Mouse (Mus musculus) midbrain, postnatal 0 days (tissue): ENCODE measurements around the gene Ppfibp1. TPM values are rescaled to one million over a fixed set of nuclear protein-coding genes. Genes with fewer than 3 reads are reported as not detected.
A peak's percentile ranks its signal among the peaks of the same experiment; 100 is the strongest.

Experiments
- ATAC-seq: fragments of 200-750 bp; cut with Nextera tagmentation; 2 replicates; pipeline ENCODE4 v1.8.0; 2017; ENCODE audit warnings: moderate number of reproducible peaks, mild to moderate bottlenecking, moderate TSS enrichment, moderate library complexity; ENCODE audit not compliant: low FRiP score
- DNase-seq: peaks from one replicate; pipeline ENCODE4 v3.0.0-alpha.2; 2015; ENCODE audit warnings: low spot score
- H3K27ac ChIP-seq: fragments of 300-500 bp; sonication (generic); 2 replicates; pipeline ENCODE4 v1.5.1; 2014; ENCODE audit warnings: low read depth, mild to moderate bottlenecking, low read length, mixed read lengths
- H3K27me3 ChIP-seq: fragments of 300-500 bp; sonication (generic); 2 replicates; pipeline ENCODE4 v1.6.1; 2014; ENCODE audit warnings: low read length, control low read depth, mixed read lengths; ENCODE audit not compliant: insufficient read depth
- H3K36me3 ChIP-seq: fragments of 300-500 bp; sonication (generic); 2 replicates; pipeline ENCODE4 v1.6.1; 2014; ENCODE audit warnings: low read length, control low read depth, mixed read lengths; ENCODE audit not compliant: insufficient read depth
- H3K4me1 ChIP-seq: fragments of 300-500 bp; sonication (generic); 2 replicates; pipeline ENCODE4 v1.6.1; 2014; ENCODE audit warnings: mild to moderate bottlenecking, control low read depth, antibody characterized with exemption, low read length, mixed read lengths; ENCODE audit not compliant: insufficient read depth
- H3K4me2 ChIP-seq: fragments of 300-500 bp; sonication (generic); 2 replicates; pipeline ENCODE4 v1.6.1; 2014; ENCODE audit warnings: low read depth, mild to moderate bottlenecking, low read length, mixed read lengths; ENCODE audit not compliant: poor library complexity, severe bottlenecking
- H3K4me3 ChIP-seq: fragments of 300-500 bp; sonication (generic); 2 replicates; pipeline ENCODE4 v1.5.1; 2014; ENCODE audit warnings: low read depth, mild to moderate bottlenecking, low read length, moderate library complexity
- H3K9ac ChIP-seq: fragments of 300-500 bp; sonication (generic); replicated peaks from 2 replicates; pipeline ENCODE4 v1.6.1; 2014; ENCODE audit warnings: mild to moderate bottlenecking, low read length, moderate library complexity, mixed read lengths; ENCODE audit not compliant: poor library complexity, severe bottlenecking
- H3K9me3 ChIP-seq: fragments of 300-500 bp; sonication (generic); 2 replicates; pipeline ENCODE4 v1.6.1; 2016; ENCODE audit warnings: low read length, control low read depth
- CTCF ChIP-seq: IDR thresholded peaks from 2 replicates; pipeline ENCODE4 v1.5.1; 2016; ENCODE audit warnings: antibody characterized with exemption, mild to moderate bottlenecking
- WGBS: fragments of 180-500 bp; shearing (Covaris S2); extraction: QIAGEN DNeasy Blood & Tissue Kit; methylation state at CpG from one replicate; pipeline ENCODE4 v1.1.7; 2014; 5-methylcytosine and 5-hydroxymethylcytosine counted together
- polyA plus RNA-seq: library from polyadenylated mRNA; unstranded; fragments of >200 nt; fragmentation: Nextera tagmentation; extraction: Ambion mirVana; gene quantifications from 2 replicates; pipeline ENCODE4 v1.2.1, GENCODE M21; 2015
- total RNA-seq: library from RNA; depleted of rRNA; stranded (reverse); fragments of >200 nt; gene quantifications from 2 replicates; pipeline ENCODE4 v1.2.3, GENCODE M21; 2014

The Ppfibp1 gene
- total and polyA plus RNA-seq, 2 experiments from 2014 or later, result 23.7 to 25.4 TPM

DNA sequence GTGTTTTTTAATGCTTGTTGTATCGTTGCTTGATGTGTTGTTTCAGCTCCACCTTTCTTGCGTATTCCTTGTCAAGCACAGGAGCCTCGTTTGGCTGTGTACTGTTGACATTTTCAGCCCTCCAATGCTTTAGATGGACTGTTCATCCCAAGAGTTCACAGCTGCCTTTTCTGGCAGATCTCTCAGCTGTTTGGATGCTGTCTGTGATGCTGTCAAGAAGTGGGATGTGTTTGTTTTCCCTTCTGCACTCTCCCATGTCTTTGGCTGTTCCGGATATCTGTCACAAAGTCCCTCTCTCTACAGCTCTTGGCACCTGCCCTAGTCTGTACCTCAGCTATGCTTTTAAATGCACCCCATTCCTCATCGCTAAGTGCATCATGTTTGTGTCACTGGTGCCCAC is 72.7 kb downstream of the Ppfibp1 start:
- WGBS, result 76% methylated on average over 5 of the region's 5 CpGs
- no peak for DNase-seq

DNA sequence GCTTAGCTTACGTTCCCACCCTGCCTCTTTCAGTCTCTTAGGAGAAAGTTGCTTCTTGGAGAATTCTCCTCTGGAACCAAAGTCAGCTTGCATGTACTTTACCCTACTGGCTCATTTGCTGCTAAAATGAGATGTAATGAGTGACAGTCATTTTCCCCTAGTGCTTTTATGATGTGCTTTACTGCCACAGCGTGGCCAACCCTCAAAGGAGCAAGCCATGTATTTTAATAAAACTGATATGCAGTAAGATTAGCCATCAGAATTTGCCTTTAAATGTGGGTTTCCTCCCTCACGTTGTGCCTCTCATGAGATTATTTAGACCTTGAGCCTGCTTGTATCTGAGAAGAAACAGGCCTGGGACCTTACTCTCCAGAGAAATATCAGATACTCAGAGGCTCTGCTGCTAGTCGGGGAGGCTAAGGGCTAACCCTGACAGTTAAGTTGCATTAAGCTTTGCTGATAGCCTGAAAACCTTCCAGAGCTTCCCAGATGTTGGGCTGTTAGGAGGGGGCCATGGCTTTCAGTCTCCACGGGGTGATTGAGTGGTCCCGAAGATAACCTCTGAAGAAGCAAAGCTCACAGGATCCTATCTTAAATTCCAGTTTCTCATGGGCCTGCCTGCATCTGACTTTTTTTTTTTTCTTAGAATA is 73.7 kb downstream of the Ppfibp1 start:
- H3K4me1 ChIP-seq, result peaks cover 4% of the 10 kb centered on the region; the same call in 1 of the 2 replicates
- no peaks in the 10 kb centered on the region for H3K36me3 ChIP-seq
- no peak overlapping the region for H3K4me2 ChIP-seq
- no peak overlapping the region for H3K4me3 ChIP-seq
- H3K9me3 ChIP-seq, result no peaks in the 10 kb centered on the region
- ATAC-seq (no peak), DNase-seq (peak; percentile 22)
- H3K27ac ChIP-seq, result no peak overlapping the region
- no peak overlapping the region for H3K9ac ChIP-seq
- WGBS, result 67% methylated on average over 6 of the region's 6 CpGs
- peak; percentile 66 for TF ChIP-seq CTCF
- H3K27me3 ChIP-seq, result no peaks in the 10 kb centered on the region

More for the DNA sequence above, 72.7 kb downstream of the Ppfibp1 start:
- no peak overlapping the region for H3K4me3 ChIP-seq
- H3K9ac ChIP-seq, result no peak overlapping the region
- no peak for TF ChIP-seq CTCF
- no peaks in the 10 kb centered on the region for H3K27me3 ChIP-seq
- peaks cover 4% of the 10 kb centered on the region; the same call in 1 of the 2 replicates for H3K4me1 ChIP-seq
- no peaks in the 10 kb centered on the region for H3K36me3 ChIP-seq
- no peaks in the 10 kb centered on the region for H3K9me3 ChIP-seq
- no peak overlapping the region for H3K27ac ChIP-seq
- H3K4me2 ChIP-seq, result no peak overlapping the region
- no peak for ATAC-seq

DNA sequence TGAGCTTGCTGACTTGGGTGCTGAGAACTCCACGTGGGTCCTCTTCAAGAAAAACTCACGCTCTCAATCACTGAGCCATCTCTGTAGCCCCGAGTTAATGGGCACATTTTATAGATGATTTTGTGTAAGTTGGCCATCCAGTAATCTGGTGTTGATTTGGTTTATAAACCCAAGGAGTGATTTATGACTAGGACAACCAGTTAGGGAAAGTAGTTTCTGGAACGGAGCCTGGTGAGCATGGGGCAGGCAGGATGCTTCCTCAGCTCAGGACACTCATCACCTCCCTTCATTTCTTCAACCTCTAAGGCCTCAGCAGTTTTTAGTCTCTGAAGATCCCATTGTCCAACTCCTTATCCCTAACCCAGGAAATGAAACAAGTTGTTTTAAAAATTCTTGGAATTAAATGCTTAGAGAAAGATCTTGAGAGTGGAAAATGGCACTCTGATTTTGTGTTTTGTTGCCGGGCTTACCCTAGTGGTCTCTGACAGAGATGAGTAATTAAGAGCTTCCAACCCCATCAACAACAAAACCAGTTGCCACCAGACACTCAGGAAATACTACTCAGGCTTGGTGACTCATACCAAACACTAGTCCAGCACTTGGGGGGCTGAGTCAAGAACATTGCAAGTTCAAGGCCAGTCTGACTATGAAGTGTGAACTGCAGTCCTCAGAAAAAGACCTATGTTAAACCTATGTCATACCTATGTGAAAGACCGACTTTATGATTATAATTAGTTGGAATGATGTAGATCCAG is 75.3 kb downstream of the Ppfibp1 start:
- H3K9me3 ChIP-seq, result no peaks in the 10 kb centered on the region
- 93% methylated on average over 6 of the region's 6 CpGs for WGBS

DNA sequence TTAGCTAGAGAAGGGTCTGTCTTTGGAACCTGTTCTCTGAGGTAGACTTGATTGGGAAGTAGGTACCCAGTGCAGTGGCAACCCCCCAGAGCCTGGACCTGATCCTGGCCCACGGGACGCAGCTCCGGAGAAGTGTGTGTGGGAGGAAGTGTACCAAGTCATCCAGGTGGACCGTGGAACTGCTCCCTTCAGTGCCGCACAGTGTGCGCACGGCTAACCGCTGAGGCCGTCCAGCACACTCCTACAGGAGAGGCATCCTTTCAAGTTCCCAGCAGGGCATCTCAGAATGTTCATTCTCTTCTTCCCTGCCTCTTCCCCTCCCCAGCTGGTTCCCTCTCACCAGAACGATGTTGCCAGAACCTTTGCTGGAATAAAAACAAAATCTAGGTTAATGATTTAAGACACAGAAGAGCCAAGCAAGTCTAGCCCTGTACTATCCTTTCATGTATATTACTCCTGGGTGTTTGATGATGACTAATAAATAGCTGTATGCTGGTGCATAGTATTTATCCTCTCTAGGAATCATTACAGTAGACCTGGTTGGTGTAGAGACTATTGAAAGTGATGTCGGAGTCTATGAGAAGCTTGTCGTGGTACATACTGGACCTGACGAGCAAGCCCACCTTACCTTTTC is 77.0 kb downstream of the Ppfibp1 start:
- DNase-seq (no peak), ATAC-seq (no peak)
- peaks cover 4% of the 10 kb centered on the region; the same call in 1 of the 2 replicates for H3K4me1 ChIP-seq
- no peak overlapping the region for H3K9ac ChIP-seq
- no peaks in the 10 kb centered on the region for H3K9me3 ChIP-seq
- TF ChIP-seq CTCF, result no peak
- no peak overlapping the region for H3K27ac ChIP-seq
- no peak overlapping the region for H3K4me3 ChIP-seq
- no peak overlapping the region for H3K4me2 ChIP-seq
- WGBS, result 67% methylated on average over 13 of the region's 13 CpGs
- no peaks in the 10 kb centered on the region for H3K36me3 ChIP-seq
- H3K27me3 ChIP-seq, result no peaks in the 10 kb centered on the region

More for the DNA sequence above, 75.3 kb downstream of the Ppfibp1 start:
- no peak for TF ChIP-seq CTCF
- Histone ChIP-seq H3K4me1 (peaks cover 4% of the 10 kb centered on the region; the same call in 1 of the 2 replicates), H3K4me2 (no peak overlapping the region), H3K4me3 (no peak overlapping the region), H3K9ac (no peak overlapping the region), H3K36me3 (no peaks in the 10 kb centered on the region), H3K27ac (no peak overlapping the region), H3K27me3 (no peaks in the 10 kb centered on the region)
- ATAC-seq (no peak), DNase-seq (no peak)

- Histone ChIP-seq H3K4me2 (no peak overlapping the region), H3K27me3 (no peaks in the 10 kb centered on the region), H3K9ac (no peak overlapping the region), H3K4me1 (no peaks in the 10 kb centered on the region), H3K27ac (no peak overlapping the region), H3K4me3 (no peak overlapping the region), H3K9me3 (no peaks in the 10 kb centered on the region), H3K36me3 (no peaks in the 10 kb centered on the region)
- WGBS, result 81% methylated on average over 12 of the region's 12 CpGs
- TF ChIP-seq CTCF, result no peak
- ATAC-seq, result no peak
- no peak for DNase-seq
These were observed 78.2 kb downstream of the Ppfibp1 start for GRCm38 (mm10) chr6:146966446-146967019.
